Mouse (Mus musculus): ENCODE results near the gene Tube1.

GRCm38 (mm10) chr10:39192673-39193072 lies 58.9 kb downstream of the Tube1 start:
- TF ChIP-seq CHD1 (IDR thresholded peaks at IDR 0.05; ENCODE audit: low read depth, low read length) (no peak), ELF1 (IDR thresholded peaks at IDR 0.05; ENCODE audit: low read depth, low read length) (no peak), KAT2A (IDR thresholded peaks at IDR 0.05; ENCODE audit: insufficient replicate concordance, low read length) (no peak), CTCF (conservative IDR thresholded peaks at IDR 0.05 in 1 of 2, IDR thresholded peaks at IDR 0.05 in 1 of 2; ENCODE audit: low read depth in 2 of 2, low read length in 2 of 2) (no peak), POLR2A (IDR thresholded peaks at IDR 0.05; ENCODE audit: low read depth, low read length) (no peak), TCF12 (IDR thresholded peaks at IDR 0.05; ENCODE audit: low read depth, low read length) (no peak), RCOR1 (conservative IDR thresholded peaks at IDR 0.05; ENCODE audit: low read depth, low read length) (no peak), CHD2 (IDR thresholded peaks at IDR 0.05; ENCODE audit: low read length) (no peak)
